Mouse (Mus musculus) neural tube, embryonic 11.5 days (tissue): ENCODE results near the gene Csrp1. TPM values are rescaled to one million over a fixed set of nuclear protein-coding genes. Genes with fewer than 3 reads are reported as not detected.
A peak's percentile ranks its signal among the peaks of the same experiment; 100 is the strongest.

ENCODE experiments used
- ATAC-seq: fragments of 200-750 bp; cut with Nextera tagmentation; 2 replicates; pipeline ENCODE4 v1.8.0; 2017; ENCODE audit warnings: moderate number of reproducible peaks, mild to moderate bottlenecking, moderate TSS enrichment, moderate library complexity; ENCODE audit not compliant: insufficient read depth, low FRiP score, low TSS enrichment
- DNase-seq: peaks from one replicate; pipeline ENCODE4 v3.0.0-alpha.2; 2015; ENCODE audit warnings: low spot score
- H3K27ac ChIP-seq: fragments of 300-500 bp; sonication (generic); 2 replicates; pipeline ENCODE4 v1.5.1; 2014; ENCODE audit warnings: low read depth, mild to moderate bottlenecking, low read length
- H3K27me3 ChIP-seq: fragments of 300-500 bp; sonication (generic); 2 replicates; pipeline ENCODE4 v1.6.1; 2014; ENCODE audit warnings: mild to moderate bottlenecking, low read length, mixed read lengths; ENCODE audit not compliant: control insufficient read depth, insufficient read depth
- H3K36me3 ChIP-seq: fragments of 300-500 bp; sonication (generic); 2 replicates; pipeline ENCODE4 v1.6.1; 2014; ENCODE audit warnings: mild to moderate bottlenecking, low read length, moderate library complexity, mixed read lengths; ENCODE audit not compliant: control insufficient read depth, insufficient read depth
- H3K4me1 ChIP-seq: fragments of 300-500 bp; sonication (generic); 2 replicates; pipeline ENCODE4 v1.6.1; 2014; ENCODE audit warnings: low read length, mixed read lengths; ENCODE audit not compliant: control insufficient read depth, insufficient read depth
- H3K4me2 ChIP-seq: fragments of 300-500 bp; sonication (generic); 2 replicates; pipeline ENCODE4 v1.6.1; 2014; ENCODE audit warnings: low read depth, mild to moderate bottlenecking, moderate library complexity
- H3K4me3 ChIP-seq: fragments of 300-500 bp; sonication (generic); 2 replicates; pipeline ENCODE4 v1.5.1; 2014; ENCODE audit warnings: low read depth, low read length
- H3K9ac ChIP-seq: fragments of 300-500 bp; sonication (generic); 2 replicates; pipeline ENCODE4 v1.6.1; 2014; ENCODE audit warnings: mild to moderate bottlenecking, low read length
- H3K9me3 ChIP-seq: fragments of 300-500 bp; sonication (generic); 2 replicates; pipeline ENCODE4 v1.6.1; 2016; ENCODE audit warnings: low read length; ENCODE audit not compliant: control insufficient read depth
- WGBS: fragments of 180-500 bp; shearing (Covaris S2); extraction: QIAGEN DNeasy Blood & Tissue Kit; methylation state at CpG from one replicate; pipeline ENCODE4 v1.1.7; 2014; 5-methylcytosine and 5-hydroxymethylcytosine counted together
- polyA plus RNA-seq: library from polyadenylated mRNA; unstranded; fragments of >200 nt; fragmentation: Nextera tagmentation; extraction: Ambion mirVana; gene quantifications from 2 replicates; pipeline ENCODE4 v1.2.1, GENCODE M21; 2014

Gene Csrp1
- polyA plus RNA-seq, 1 experiment from 2014 or later = 47.5 TPM

DNA sequence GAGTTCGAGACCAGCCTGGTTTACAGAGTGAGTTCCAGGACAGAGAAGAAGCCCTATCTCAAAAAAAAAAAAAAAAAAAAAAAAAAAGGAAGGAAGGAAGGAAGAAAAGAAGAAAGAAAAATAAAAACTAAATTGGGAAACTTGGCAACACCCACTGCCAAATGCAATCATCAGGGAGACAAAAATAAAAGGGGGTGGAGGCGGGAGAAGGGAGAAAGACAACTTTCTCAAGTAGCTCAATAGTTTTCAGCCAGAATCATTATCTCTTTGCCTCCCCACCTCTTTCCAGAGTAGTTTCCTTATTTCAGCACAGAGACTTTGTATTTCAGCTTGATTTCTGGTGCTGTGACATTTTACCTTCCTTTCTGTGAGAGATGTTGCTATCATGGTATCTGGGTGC is 20.0 kb upstream of the Csrp1 start:
- H3K27ac ChIP-seq = no peak overlapping the region
- H3K4me1 ChIP-seq = peaks cover 9% of the 10 kb centered on the region; the same call in 1 of the 2 replicates
- no peak overlapping the region for H3K4me3 ChIP-seq
- DNase-seq (no peak), ATAC-seq (no peak)
- H3K27me3 ChIP-seq = peaks cover 6% of the 10 kb centered on the region; the same call in 1 of the 2 replicates
- 55% methylated on average over 2 of the region's 2 CpGs for WGBS
- H3K4me2 ChIP-seq = no peak overlapping the region; the same call in 1 of the 2 replicates
- H3K9me3 ChIP-seq = no peaks in the 10 kb centered on the region
- no peaks in the 10 kb centered on the region for H3K36me3 ChIP-seq
- no peak overlapping the region for H3K9ac ChIP-seq

DNA sequence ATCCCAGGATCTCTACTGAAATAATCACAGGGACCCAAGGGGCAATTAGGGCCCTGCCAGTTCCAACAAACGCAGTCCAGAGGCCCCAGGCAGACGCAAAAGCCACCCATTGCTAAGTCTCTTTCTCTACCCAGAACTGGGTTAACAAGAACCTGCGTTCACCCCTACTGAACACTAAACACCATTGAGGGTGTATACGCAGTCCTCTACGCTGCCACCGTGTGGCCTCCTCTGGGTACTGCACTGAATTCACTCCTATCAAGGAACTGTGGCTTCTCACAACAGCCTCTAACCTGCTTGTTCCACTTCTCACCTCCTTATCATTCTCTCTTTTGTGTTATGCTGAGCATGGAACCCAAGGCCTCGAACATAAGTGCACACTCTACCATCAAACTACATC is 19.3 kb upstream of the Csrp1 start:
- WGBS = 1% methylated on average over 7 of the region's 7 CpGs
- Histone ChIP-seq H3K9me3 (no peaks in the 10 kb centered on the region), H3K4me3 (no peak overlapping the region), H3K9ac (no peak overlapping the region), H3K27ac (no peak overlapping the region), H3K4me1 (peaks cover 9% of the 10 kb centered on the region; the same call in 1 of the 2 replicates), H3K36me3 (no peaks in the 10 kb centered on the region), H3K4me2 (no peak overlapping the region), H3K27me3 (peaks cover 6% of the 10 kb centered on the region; the same call in 1 of the 2 replicates)
- ATAC-seq (no peak), DNase-seq (peak; percentile 86)

DNA sequence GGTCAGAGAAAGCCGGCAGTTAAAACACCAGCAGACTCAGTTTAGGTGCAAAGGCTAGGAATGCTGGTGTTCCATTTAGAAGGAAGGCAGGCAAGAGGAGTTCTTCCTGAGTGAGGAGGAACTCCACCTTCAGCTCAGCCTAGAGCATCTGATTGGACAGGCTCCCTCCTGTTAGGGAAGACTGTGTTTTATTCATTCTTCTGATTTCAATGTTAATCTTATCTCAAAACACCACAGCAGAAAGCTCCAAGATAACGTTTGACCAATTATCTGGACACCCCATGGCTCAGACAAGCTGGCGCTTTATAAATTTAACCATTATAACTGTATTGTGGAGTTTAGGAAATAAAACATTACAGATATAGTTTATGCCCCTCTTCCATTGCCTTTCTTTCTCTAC is 18.5 kb upstream of the Csrp1 start:
- H3K27me3 ChIP-seq = peaks cover 6% of the 10 kb centered on the region; the same call in 1 of the 2 replicates
- H3K9ac ChIP-seq = no peak overlapping the region
- no peak overlapping the region for H3K4me3 ChIP-seq
- no peaks in the 10 kb centered on the region for H3K9me3 ChIP-seq
- no peak overlapping the region for H3K4me2 ChIP-seq
- DNase-seq = no peak
- no peak for ATAC-seq
- H3K36me3 ChIP-seq = no peaks in the 10 kb centered on the region
- H3K27ac ChIP-seq = no peak overlapping the region
- H3K4me1 ChIP-seq = peaks cover 9% of the 10 kb centered on the region; the same call in 1 of the 2 replicates
- 48% methylated on average over 3 of the region's 3 CpGs for WGBS

GRCm38 (mm10) chr1:135702722-135703121 is 17.1 kb upstream of the Csrp1 start:
- Histone ChIP-seq H3K9me3 (no peaks in the 10 kb centered on the region), H3K9ac (no peak overlapping the region), H3K27ac (no peak overlapping the region), H3K4me3 (no peak overlapping the region), H3K27me3 (peaks cover 6% of the 10 kb centered on the region; the same call in 1 of the 2 replicates), H3K36me3 (no peaks in the 10 kb centered on the region), H3K4me2 (no peak overlapping the region), H3K4me1 (peaks cover 9% of the 10 kb centered on the region; the same call in 1 of the 2 replicates)
- ATAC-seq (no peak), DNase-seq (no peak)
- 75% methylated on average over 2 of the region's 2 CpGs for WGBS

- H3K4me3 ChIP-seq = no peak overlapping the region
These were observed 15.5 kb upstream of the Csrp1 start for GRCm38 (mm10) chr1:135704317-135704821.

GRCm38 (mm10) chr1:135708369-135708768 is 11.5 kb upstream of the Csrp1 start:
- Histone ChIP-seq H3K4me1 (no peaks in the 10 kb centered on the region), H3K9me3 (no peaks in the 10 kb centered on the region), H3K27ac (no peak overlapping the region), H3K9ac (no peak overlapping the region), H3K4me3 (no peak overlapping the region), H3K36me3 (no peaks in the 10 kb centered on the region), H3K27me3 (no peaks in the 10 kb centered on the region), H3K4me2 (no peak overlapping the region)
- 57% methylated on average over 4 of the region's 4 CpGs for WGBS
- ATAC-seq (no peak), DNase-seq (no peak)

More at GRCm38 (mm10) chr1:135704317-135704821, 15.5 kb upstream of the Csrp1 start:
- Histone ChIP-seq H3K9ac (no peak overlapping the region), H3K36me3 (no peaks in the 10 kb centered on the region), H3K27me3 (no peaks in the 10 kb centered on the region), H3K27ac (no peak overlapping the region), H3K4me1 (peaks cover 4% of the 10 kb centered on the region; the same call in 1 of the 2 replicates), H3K4me2 (no peak overlapping the region), H3K9me3 (no peaks in the 10 kb centered on the region)
- ATAC-seq (no peak), DNase-seq (no peak)
- WGBS = 70% methylated on average over 3 of the region's 3 CpGs

DNA sequence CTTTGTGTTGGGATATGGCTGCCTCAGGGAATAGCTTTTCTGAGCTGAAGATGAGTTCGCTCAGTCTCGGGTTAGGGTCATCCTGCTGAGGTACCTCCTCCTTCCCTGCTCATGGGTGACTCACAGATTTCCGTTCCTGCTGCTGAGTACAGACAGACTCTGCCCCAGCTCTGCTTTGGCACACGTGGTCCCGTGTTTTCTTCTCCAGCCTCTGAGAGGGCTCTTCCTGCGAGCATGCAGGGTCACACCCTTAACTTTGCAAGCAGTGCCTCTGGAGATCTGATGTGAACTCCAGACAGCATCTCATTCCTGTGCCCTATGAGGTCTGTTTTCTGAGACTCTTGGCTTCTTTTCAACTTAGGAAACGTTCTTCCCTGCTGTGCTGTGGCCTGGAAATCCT is 8.7 kb upstream of the Csrp1 start:
- WGBS = 50% methylated on average over 7 of the region's 7 CpGs
- Histone ChIP-seq H3K4me3 (no peak overlapping the region), H3K27me3 (no peaks in the 10 kb centered on the region), H3K27ac (no peak overlapping the region), H3K4me2 (no peak overlapping the region), H3K36me3 (no peaks in the 10 kb centered on the region), H3K9me3 (no peaks in the 10 kb centered on the region), H3K4me1 (no peaks in the 10 kb centered on the region), H3K9ac (no peak overlapping the region)
- DNase-seq = no peak
- no peak for ATAC-seq

DNA sequence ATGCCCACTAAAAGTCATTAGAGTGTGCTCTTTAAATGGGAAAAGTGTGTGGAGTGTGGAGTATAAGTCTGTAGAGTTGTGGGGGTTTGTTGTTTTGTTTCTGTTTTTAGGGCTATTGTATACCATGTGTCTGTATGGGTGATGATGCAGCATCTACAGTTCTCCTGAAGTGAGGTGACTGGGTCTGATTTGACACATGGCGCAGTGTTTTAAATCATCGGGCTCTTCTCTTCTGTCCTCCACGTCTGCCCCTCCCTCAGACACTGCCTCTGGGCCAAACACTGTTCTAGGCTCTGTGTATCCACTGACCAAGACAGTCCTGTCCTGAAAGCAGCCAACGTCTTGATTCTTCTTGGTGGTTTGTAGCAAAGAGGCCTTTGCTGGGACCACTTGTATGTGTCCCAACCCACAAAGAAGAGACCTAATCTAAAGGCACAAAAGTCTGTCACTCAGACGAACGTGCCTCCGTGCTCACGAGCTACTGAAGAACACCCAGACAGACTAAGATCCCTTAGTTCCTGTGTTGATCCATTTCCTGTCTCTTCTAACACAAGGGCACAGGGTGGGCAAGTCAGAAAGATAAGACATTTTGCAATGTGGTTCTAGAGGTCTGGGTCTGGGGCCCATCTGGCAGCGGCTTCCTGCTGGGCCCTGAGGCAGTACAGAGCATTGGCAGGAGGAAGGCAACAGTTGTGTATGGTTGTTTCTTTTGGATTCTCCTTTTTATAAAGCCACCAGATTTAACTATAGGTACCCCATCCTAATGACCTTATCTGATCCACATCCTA is 5.6 kb upstream of the Csrp1 start:
- no peak overlapping the region for H3K4me2 ChIP-seq
- no peaks in the 10 kb centered on the region for H3K36me3 ChIP-seq
- H3K9ac ChIP-seq = no peak overlapping the region
- no peak overlapping the region for H3K4me3 ChIP-seq
- H3K4me1 ChIP-seq = no peaks in the 10 kb centered on the region
- H3K27me3 ChIP-seq = no peaks in the 10 kb centered on the region
- WGBS = 84% methylated on average over 9 of the region's 9 CpGs
- H3K27ac ChIP-seq = no peak overlapping the region
- DNase-seq (no peak), ATAC-seq (no peak)
- H3K9me3 ChIP-seq = no peaks in the 10 kb centered on the region
